8 mouse cellular contexts compared by ENCODE assay signal in genomic region chr6:88199718-88200692, GRCm38 (mm10). TPM values are rescaled to one million over a fixed set of nuclear protein-coding genes. Genes with fewer than 3 reads are reported as not detected.
DNase-seq lines count a peak whose midpoint lies in the region; ATAC-seq and TF ChIP-seq lines count a peak whose summit lies in the region.

No protein-coding gene starts in this region.

- no peak for ATAC-seq in hindbrain, embryonic 12.5 days (ENCODE audit: low FRiP score)
- ATAC-seq in midbrain, embryonic 12.5 days (ENCODE audit: low FRiP score, low read depth): no peak
- ATAC-seq in megakaryocyte-erythroid progenitor cell, adult 5-6 weeks (replicated peaks; ENCODE audit: low FRiP score, low TSS enrichment, poor library complexity, severe bottlenecking): no peak

- H3K9me3 ChIP-seq in hindbrain, embryonic 12.5 days (replicated peaks): no peaks in the 10 kb centered on the region
- no peaks in the 10 kb centered on the region for H3K9me3 ChIP-seq in midbrain, embryonic 12.5 days

- peak overlapping the region; percentile 79 for H3K4me3 ChIP-seq in gastrocnemius, adult 2 months
- peak overlapping the region; percentile 40 for H3K4me3 ChIP-seq in hindbrain, embryonic 12.5 days
- peak overlapping the region; percentile 47 for H3K4me3 ChIP-seq in midbrain, embryonic 12.5 days

- DNase-seq in gastrocnemius, adult 2 months: no peak
- DNase-seq in gastrocnemius, postnatal 14 days: no peak
- DNase-seq in embryo, embryonic 9.5 days (ENCODE audit: extremely low spot score): peak; percentile 40
- no peak for DNase-seq in right cerebral cortex, postnatal 4 days
- DNase-seq in spleen, postnatal 36 days (ENCODE audit: low spot score in 2 of 2): no peak

- peak overlapping the region; percentile 49 for H3K9ac ChIP-seq in hindbrain, embryonic 12.5 days
- peak overlapping the region; percentile 45 for H3K9ac ChIP-seq in midbrain, embryonic 12.5 days (replicated peaks)

- no peak for TF ChIP-seq CTCF in gastrocnemius, adult 2 months (IDR thresholded peaks at IDR 0.05)

- H3K27me3 ChIP-seq in hindbrain, embryonic 12.5 days: peaks cover 99% of the 10 kb centered on the region
- peaks cover 100% of the 10 kb centered on the region for H3K27me3 ChIP-seq in midbrain, embryonic 12.5 days

- WGBS in hindbrain, embryonic 12.5 days: 2% methylated on average over 50 of the region's 50 CpGs
- WGBS in midbrain, embryonic 12.5 days: under 1% methylated on average over 48 of the region's 50 CpGs

- peaks cover 39% of the 10 kb centered on the region for H3K4me1 ChIP-seq in hindbrain, embryonic 12.5 days
- peaks cover 42% of the 10 kb centered on the region for H3K4me1 ChIP-seq in midbrain, embryonic 12.5 days

- H3K27ac ChIP-seq in gastrocnemius, adult 2 months: peak overlapping the region; percentile 87
- H3K27ac ChIP-seq in hindbrain, embryonic 12.5 days: no peak overlapping the region
- H3K27ac ChIP-seq in midbrain, embryonic 12.5 days (replicated peaks): no peak overlapping the region

- H3K36me3 ChIP-seq in hindbrain, embryonic 12.5 days: no peaks in the 10 kb centered on the region
- no peaks in the 10 kb centered on the region for H3K36me3 ChIP-seq in midbrain, embryonic 12.5 days

- intact Hi-C loops in gastrocnemius, adult 2 months (cut with DNase I): no loop called here
- intact Hi-C loops in gastrocnemius, postnatal 14 days (cut with DNase I; ENCODE audit: low total_unique reads): loop anchor here (5.0 to 10.0 kb wide), 2 partner anchors 42 to 215 kb away; no protein-coding TSS in a partner anchor

- H3K4me2 ChIP-seq in hindbrain, embryonic 12.5 days (replicated peaks): peak overlapping the region; percentile 60
- H3K4me2 ChIP-seq in midbrain, embryonic 12.5 days (replicated peaks): peak overlapping the region; percentile 55

RNA-seq across cellular contexts. Expression of gene Gata2, which starts 6.3 kb away (rescaled TPM):
- total RNA-seq in gastrocnemius, adult 2 months (2021): 1 to 10 TPM; 4.4 to 9.9 TPM
- 1 to 10 TPM; 5.4 to 7.4 TPM for total RNA-seq in gastrocnemius, postnatal 14 days (2021)
- polyA plus RNA-seq in hindbrain, embryonic 12.5 days (2016; fragmentation: Nextera tagmentation; extraction: Ambion mirVana): 29.4 and 43.6 TPM in 2 replicates
- polyA plus RNA-seq in midbrain, embryonic 12.5 days (2016; fragmentation: Nextera tagmentation; extraction: Ambion mirVana): 38.7 and 45.5 TPM in 2 replicates
- 101 and 116 TPM in 2 replicates for total RNA-seq in megakaryocyte-erythroid progenitor cell, adult 5-6 weeks (2014; fragmentation: Nextera tagmentation)
- total RNA-seq in megakaryocyte-erythroid progenitor cell, adult 5-6 weeks (2017): 37.4 and 48.8 TPM in 2 replicates

RNA-seq across cellular contexts. Expression of gene Dnajb8, which starts 22.1 kb away (rescaled TPM):
- total RNA-seq in gastrocnemius, adult 2 months (2021): not detected
- not detected for total RNA-seq in gastrocnemius, postnatal 14 days (2021)
- not detected in 2 replicates for polyA plus RNA-seq in hindbrain, embryonic 12.5 days (2016; fragmentation: Nextera tagmentation; extraction: Ambion mirVana)
- not detected in 2 replicates for polyA plus RNA-seq in midbrain, embryonic 12.5 days (2016; fragmentation: Nextera tagmentation; extraction: Ambion mirVana)
- total RNA-seq in megakaryocyte-erythroid progenitor cell, adult 5-6 weeks (2014; fragmentation: Nextera tagmentation): not detected in 2 replicates
- not detected in 2 replicates for total RNA-seq in megakaryocyte-erythroid progenitor cell, adult 5-6 weeks (2017)
